Mouse (Mus musculus): ENCODE data around the gene Asb9. TPM values are rescaled to one million over a fixed set of nuclear protein-coding genes. Genes with fewer than 3 reads are reported as not detected.

Gene Asb9
- polyA plus RNA-seq, 1 experiment from 2014 or later: not detected

DNA sequence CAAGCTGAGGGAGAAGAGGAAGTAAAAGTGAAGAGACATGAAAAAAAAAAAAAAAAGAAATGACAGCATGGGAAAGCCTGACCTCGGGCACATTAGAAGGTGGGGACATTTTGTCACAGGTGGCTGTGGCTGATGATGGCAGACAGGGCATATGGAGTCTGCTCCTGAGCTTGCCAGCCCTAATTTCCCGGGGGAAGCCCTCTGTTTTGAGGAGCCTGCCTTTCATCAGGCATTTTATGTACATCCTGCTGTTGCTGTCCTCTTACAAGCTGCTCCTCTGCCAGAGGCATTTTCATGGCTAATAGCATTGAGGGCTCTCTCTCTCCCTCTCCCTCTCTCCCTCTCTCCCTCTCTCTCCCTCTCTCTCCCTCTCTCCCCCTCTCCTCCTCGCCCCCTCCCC is 70.8 kb downstream of the Asb9 start:
- ATAC-seq (ENCODE audit: low read depth): no peak
- WGBS: 42% methylated on average over 2 of the region's 3 CpGs
- H3K4me2 ChIP-seq (ENCODE audit: low read depth, low read length): no peak overlapping the region
- no peaks in the 10 kb centered on the region for H3K9me3 ChIP-seq (ENCODE audit: control insufficient read depth, low read length)
- no peaks in the 10 kb centered on the region for H3K4me1 ChIP-seq (replicated peaks; ENCODE audit: control insufficient read depth, insufficient read depth, low read length)
- H3K27ac ChIP-seq (ENCODE audit: low read length): no peak overlapping the region
- no peak overlapping the region for H3K4me3 ChIP-seq (ENCODE audit: low read length)
- no peaks in the 10 kb centered on the region for H3K36me3 ChIP-seq (ENCODE audit: control insufficient read depth, insufficient read depth, low read length)
- no peak overlapping the region for H3K9ac ChIP-seq (ENCODE audit: low read length)
- no peaks in the 10 kb centered on the region for H3K27me3 ChIP-seq (ENCODE audit: control insufficient read depth, insufficient read depth, low read depth, low read length)

Other genes starting within 250 kb of the Asb9 start
- gene Bmx, start 248.1 kb upstream of the Asb9 start, polyA plus RNA-seq (2015; fragmentation: Nextera tagmentation; extraction: Ambion mirVana): 1.3 and 1.6 TPM in 2 replicates
- gene Pir, start 237.0 kb upstream of the Asb9 start, polyA plus RNA-seq (2015; fragmentation: Nextera tagmentation; extraction: Ambion mirVana): 17.1 and 17.7 TPM in 2 replicates
- gene Vegfd, start 132.9 kb upstream of the Asb9 start, polyA plus RNA-seq (2015; fragmentation: Nextera tagmentation; extraction: Ambion mirVana): 56.4 and 58.4 TPM in 2 replicates
- gene Piga, start 86.5 kb upstream of the Asb9 start, polyA plus RNA-seq (2015; fragmentation: Nextera tagmentation; extraction: Ambion mirVana): 20.3 and 22.0 TPM in 2 replicates
- 0.45 and 0.50 TPM in 2 replicates for gene Asb11, start 69.3 kb upstream of the Asb9 start, polyA plus RNA-seq (2015; fragmentation: Nextera tagmentation; extraction: Ambion mirVana)

Data from lung, embryonic 16.5 days (tissue).